Mouse (Mus musculus): ENCODE results near the gene Edc4.
A peak's percentile ranks its signal among the peaks of the same experiment; 100 is the strongest.

Gene Edc4

DNA sequence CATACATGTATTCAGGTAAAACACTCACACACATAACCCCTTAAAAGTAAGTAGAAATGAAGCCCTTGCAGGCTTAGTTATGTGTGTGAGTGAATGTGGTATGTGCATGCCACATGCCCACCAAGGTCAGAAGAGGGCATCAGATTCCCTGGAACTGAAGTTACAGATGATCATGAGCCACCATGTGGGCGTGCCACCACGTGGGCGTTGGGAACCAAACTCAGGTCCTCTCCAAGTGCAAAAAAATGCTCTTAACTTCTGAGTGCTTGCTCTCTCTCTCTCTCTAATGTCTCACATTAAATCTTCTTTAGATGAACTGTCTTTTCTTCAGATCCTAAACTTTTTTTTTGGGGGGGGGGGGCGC lies 57.6 kb downstream of the Edc4 start, which contains the start of gene Psmb10:
Psmb10 (minus strand) TSS at position 139 of the 364 bp plus-strand sequence.
- peak; percentile 82 for DNase-seq (ENCODE audit: low read depth, low spot score)

DNA sequence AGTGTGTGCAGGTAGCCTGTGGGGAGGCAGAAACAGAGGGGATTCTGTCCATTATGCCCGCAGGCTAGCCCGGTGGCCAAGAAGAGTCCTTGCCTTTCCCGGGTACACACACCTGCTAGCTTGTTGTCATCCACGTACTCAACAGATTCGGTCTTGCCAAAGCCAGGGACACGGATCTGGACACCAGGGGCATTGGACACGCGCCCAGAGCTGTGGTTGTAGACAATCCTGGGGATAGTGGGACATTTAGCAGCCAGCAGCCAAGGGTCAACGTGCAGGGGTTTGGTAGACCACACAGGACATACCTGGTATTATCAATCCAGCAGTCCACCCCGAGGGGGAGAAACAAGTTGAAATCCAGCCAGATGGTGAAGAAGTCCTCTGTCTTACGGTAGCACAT lies 61.3 kb downstream of the Edc4 start:
- DNase-seq (ENCODE audit: low read depth, low spot score) = no peak

DNA sequence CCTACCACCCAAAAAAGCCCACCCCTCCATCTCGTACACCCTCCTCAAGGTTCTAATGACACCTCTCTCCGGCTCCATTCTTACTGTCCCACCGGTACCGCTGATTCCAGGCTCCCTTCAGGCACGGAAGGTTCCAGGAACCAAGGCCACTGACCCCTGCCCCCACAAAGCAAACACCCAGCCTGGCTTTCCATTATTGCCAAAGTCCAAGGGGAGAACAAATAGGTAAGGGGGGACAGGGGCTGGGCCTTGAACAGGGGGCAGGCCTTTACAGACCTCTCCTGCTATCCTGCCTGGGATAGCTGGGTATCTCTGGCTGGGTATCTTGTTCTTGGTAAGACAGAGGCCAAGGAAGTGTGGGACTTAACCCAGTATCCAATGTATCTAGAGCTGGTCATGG lies 61.9 kb downstream of the Edc4 start:
- DNase-seq (ENCODE audit: low read depth, low spot score) = no peak

DNA sequence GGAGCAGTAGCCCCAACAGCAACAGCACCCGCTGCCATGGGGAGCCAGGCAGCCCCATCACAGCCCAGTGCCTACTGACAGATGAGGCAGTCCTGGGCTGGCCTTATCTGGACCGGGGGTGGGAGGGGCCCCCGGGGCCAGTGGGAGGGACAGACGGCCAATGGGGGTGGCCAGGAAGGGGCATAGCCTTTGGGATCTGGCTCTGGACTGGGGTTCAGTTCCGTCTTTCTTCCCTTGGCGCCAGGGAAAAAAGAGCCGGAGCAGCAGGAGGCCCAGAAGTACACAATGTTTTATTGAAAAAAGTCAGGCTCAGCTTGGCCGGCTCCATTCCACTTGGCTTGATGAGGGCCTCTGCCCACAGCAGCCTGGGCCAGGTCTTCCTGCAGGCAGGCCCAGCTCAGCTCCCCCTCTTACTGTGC lies 62.6 kb downstream of the Edc4 start, which contains the start of gene Lcat:
Lcat (minus strand) TSS at position 62 of the 419 bp plus-strand sequence.
- DNase-seq (ENCODE audit: low read depth, low spot score) = no peak
